8 mouse cellular contexts compared by ENCODE assay signal in genomic region chr9:121382568-121382967, GRCm38 (mm10).
A peak's percentile ranks its signal among the peaks of the same experiment; 100 is the strongest.
DNase-seq lines count a peak whose midpoint lies in the region; ATAC-seq and TF ChIP-seq lines count a peak whose summit lies in the region.

No protein-coding gene starts in this region.

- TF ChIP-seq CTCF in midbrain, postnatal 0 days (IDR thresholded peaks at IDR 0.05): no peak

- peak; percentile 65 for DNase-seq in cerebellum, adult 11 months
- no peak for DNase-seq in cerebellum, postnatal 4 days (ENCODE audit: low spot score in 2 of 2)
- DNase-seq in liver: no peak
- peak; percentile 91 for DNase-seq in layer of hippocampus, adult 9-11 months
- peak; percentile 64 for DNase-seq in right cerebral cortex, postnatal 14 days
- DNase-seq in B cell, adult 2 months: no peak
- no peak for DNase-seq in midbrain, postnatal 0 days (ENCODE audit: low spot score)

- peaks cover 20% of the 10 kb centered on the region for H3K4me1 ChIP-seq in liver, embryonic 16.5 days (ENCODE audit: control insufficient read depth, low read depth, low read length)
- H3K4me1 ChIP-seq in midbrain, postnatal 0 days (ENCODE audit: insufficient read depth, low read length): no peaks in the 10 kb centered on the region

- no peak overlapping the region for H3K4me3 ChIP-seq in liver, embryonic 16.5 days (ENCODE audit: low read depth, low read length)
- no peak overlapping the region for H3K4me3 ChIP-seq in midbrain, postnatal 0 days (ENCODE audit: low read depth, low read length)

- peak; percentile 53 for ATAC-seq in liver, embryonic 16.5 days (ENCODE audit: low read depth)
- no peak for ATAC-seq in midbrain, postnatal 0 days (ENCODE audit: low FRiP score)

- H3K36me3 ChIP-seq in liver, embryonic 16.5 days (ENCODE audit: control insufficient read depth, insufficient read depth): no peaks in the 10 kb centered on the region
- no peaks in the 10 kb centered on the region for H3K36me3 ChIP-seq in midbrain, postnatal 0 days (ENCODE audit: insufficient read depth, low read length)

- H3K27me3 ChIP-seq in liver, embryonic 16.5 days (ENCODE audit: control insufficient read depth, insufficient read depth, low read depth, low read length): no peaks in the 10 kb centered on the region
- H3K27me3 ChIP-seq in midbrain, postnatal 0 days (ENCODE audit: insufficient read depth, low read length): no peaks in the 10 kb centered on the region

- no peak overlapping the region for H3K4me2 ChIP-seq in liver, embryonic 16.5 days (ENCODE audit: low read depth, low read length)
- H3K4me2 ChIP-seq in midbrain, postnatal 0 days (ENCODE audit: low read depth, low read length, poor library complexity, severe bottlenecking): no peak overlapping the region

- H3K9ac ChIP-seq in liver, embryonic 16.5 days (ENCODE audit: low read depth, low read length): no peak overlapping the region
- no peak overlapping the region for H3K9ac ChIP-seq in midbrain, postnatal 0 days (replicated peaks; ENCODE audit: low read length, poor library complexity, severe bottlenecking)

- H3K9me3 ChIP-seq in liver, embryonic 16.5 days (replicated peaks; ENCODE audit: control insufficient read depth, low read length): no peaks in the 10 kb centered on the region
- no peaks in the 10 kb centered on the region for H3K9me3 ChIP-seq in midbrain, postnatal 0 days (ENCODE audit: low read length)

- WGBS in liver, embryonic 16.5 days (ENCODE audit: insufficient replicate concordance): 81% methylated on average over 14 of the region's 14 CpGs
- WGBS in midbrain, postnatal 0 days: 88% methylated on average over 14 of the region's 14 CpGs

- H3K27ac ChIP-seq in liver, embryonic 16.5 days (ENCODE audit: low read length): no peak overlapping the region
- H3K27ac ChIP-seq in midbrain, postnatal 0 days (ENCODE audit: low read depth, low read length): no peak overlapping the region

Comparison
In these comparisons a context has a peak if more than half of its experiments do, and no peak if none do; other contexts are left out.
1. DNase-seq: peak in cerebellum, adult 11 months (single experiment), layer of hippocampus, adult 9-11 months (single experiment) and right cerebral cortex, postnatal 14 days (single experiment); none in cerebellum, postnatal 4 days (0 of 2), liver (single experiment), B cell, adult 2 months (0 of 2) and midbrain, postnatal 0 days (single experiment).